Mouse (Mus musculus): ENCODE data around the gene Ttc4. TPM values are rescaled to one million over a fixed set of nuclear protein-coding genes. Genes with fewer than 3 reads are reported as not detected.

The Ttc4 gene
- polyA plus RNA-seq (2012; rRNA removed), result 127 and 137 TPM in 2 replicates

DNA sequence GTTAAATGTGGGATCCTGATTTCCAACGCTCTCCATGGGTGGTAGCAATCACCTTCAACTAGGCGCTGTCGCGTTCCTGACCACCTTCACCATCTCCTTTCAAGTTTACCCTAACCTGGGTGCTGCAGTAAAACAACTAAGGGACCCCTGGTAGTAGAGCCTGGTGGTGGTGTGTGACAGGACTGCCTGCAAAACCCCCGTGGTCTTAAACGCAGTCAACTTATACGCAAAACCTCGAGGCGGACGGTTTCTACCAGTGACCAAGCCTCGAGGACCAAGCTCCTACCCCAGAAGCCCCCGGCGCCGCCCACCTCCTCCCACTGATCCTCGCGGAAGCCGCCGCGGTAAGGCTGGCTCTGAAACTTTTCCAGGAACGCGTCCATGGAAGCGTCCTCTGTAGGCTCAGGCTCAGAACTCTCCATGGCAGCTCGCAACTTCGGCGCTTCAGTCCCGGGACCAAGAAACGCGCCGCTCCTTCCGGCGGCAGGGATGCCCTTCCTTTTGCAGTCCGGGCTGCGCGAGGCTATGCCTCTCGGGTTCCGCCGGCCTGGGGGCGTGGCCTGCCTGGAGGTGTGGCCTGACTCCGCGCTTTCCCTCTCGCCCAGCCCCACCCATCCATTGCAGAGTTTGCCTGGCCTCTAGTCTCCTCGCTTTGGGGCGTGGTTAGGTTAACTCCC is at the start of gene Ttc4:
Ttc4 (minus strand) TSS at position 503 of the 677 bp plus-strand sequence.
- H3K4me1 ChIP-seq (ENCODE audit: control insufficient read depth, insufficient read depth, low read length), result peaks cover 3% of the 10 kb centered on the region; the same call in 1 of the 2 replicates
- H3K27ac ChIP-seq (ENCODE audit: insufficient read depth, low read length), result no peak within 1 kb of the TSS
- H3K4me3 ChIP-seq (replicated peaks; ENCODE audit: insufficient read depth, low read depth, low read length), result peak within 1 kb of the TSS; percentile 82
- WGBS, result under 1% methylated on average over 43 of the region's 43 CpGs
- DNase-seq, result peak; percentile 83 to 88
- peak; percentile 78; the same call in 1 of the 2 replicates for TF ChIP-seq POLR2A (IDR thresholded peaks at IDR 0.05; ENCODE audit: borderline replicate concordance, insufficient read depth, low read length)
- TF ChIP-seq CTCF (IDR thresholded peaks at IDR 0.05; ENCODE audit: borderline replicate concordance, insufficient read depth, low read depth, low read length), result no peak
- H3K27me3 ChIP-seq (ENCODE audit: control insufficient read depth, insufficient read depth, low read length), result no peaks in the 10 kb centered on the region

GRCm38 (mm10) chr4:106720631-106721030 is 41.9 kb upstream of the Ttc4 start:
- Histone ChIP-seq H3K27me3 (ENCODE audit: control insufficient read depth, insufficient read depth, low read length) (no peaks in the 10 kb centered on the region), H3K4me3 (replicated peaks; ENCODE audit: insufficient read depth, low read depth, low read length) (no peak overlapping the region), H3K27ac (ENCODE audit: insufficient read depth, low read length) (no peak overlapping the region), H3K4me1 (ENCODE audit: control insufficient read depth, insufficient read depth, low read length) (peaks cover 5% of the 10 kb centered on the region; the same call in 1 of the 2 replicates)
- 12% methylated on average over 4 of the region's 4 CpGs for WGBS
- DNase-seq, result peak; percentile 61
- TF ChIP-seq POLR2A (IDR thresholded peaks at IDR 0.05; ENCODE audit: borderline replicate concordance, insufficient read depth, low read length) (no peak), CTCF (IDR thresholded peaks at IDR 0.05; ENCODE audit: borderline replicate concordance, insufficient read depth, low read depth, low read length) (no peak)

DNA sequence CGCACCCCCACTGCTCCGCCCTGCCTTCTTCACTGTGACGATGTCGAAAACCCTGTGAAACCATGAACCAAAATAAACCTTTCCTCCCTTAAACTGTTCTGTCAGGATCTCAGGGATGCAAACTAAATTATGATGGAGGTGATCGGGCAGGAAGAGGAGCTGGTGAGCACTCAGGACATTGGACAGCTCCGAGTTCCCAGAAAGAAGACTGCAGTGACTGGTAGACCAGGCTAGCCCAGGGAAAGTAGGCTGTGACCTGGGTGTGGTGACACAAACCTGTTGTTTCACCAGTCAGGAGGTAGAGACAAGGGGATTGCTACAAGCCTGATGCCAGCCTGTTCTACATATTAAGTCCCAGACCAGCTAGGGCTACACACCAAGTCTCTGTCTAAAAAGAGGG is 34.9 kb upstream of the Ttc4 start:
- H3K27me3 ChIP-seq (ENCODE audit: control insufficient read depth, insufficient read depth, low read length), result no peaks in the 10 kb centered on the region
- H3K27ac ChIP-seq (ENCODE audit: insufficient read depth, low read length), result no peak overlapping the region
- TF ChIP-seq CTCF (IDR thresholded peaks at IDR 0.05; ENCODE audit: borderline replicate concordance, insufficient read depth, low read depth, low read length), result no peak
- no peak for TF ChIP-seq POLR2A (IDR thresholded peaks at IDR 0.05; ENCODE audit: borderline replicate concordance, insufficient read depth, low read length)
- H3K4me3 ChIP-seq (replicated peaks; ENCODE audit: insufficient read depth, low read depth, low read length), result no peak overlapping the region
- WGBS, result 94% methylated on average over 6 of the region's 6 CpGs
- H3K4me1 ChIP-seq (ENCODE audit: control insufficient read depth, insufficient read depth, low read length), result peaks cover 3% of the 10 kb centered on the region
- no peak for DNase-seq

- TF ChIP-seq POLR2A (IDR thresholded peaks at IDR 0.05; ENCODE audit: borderline replicate concordance, insufficient read depth, low read length), result no peak
- peak; percentile 97 for TF ChIP-seq CTCF (IDR thresholded peaks at IDR 0.05; ENCODE audit: borderline replicate concordance, insufficient read depth, low read depth, low read length)
- peak; percentile 64 to 83 for DNase-seq
- Histone ChIP-seq H3K27me3 (ENCODE audit: control insufficient read depth, insufficient read depth, low read length) (no peaks in the 10 kb centered on the region), H3K4me3 (replicated peaks; ENCODE audit: insufficient read depth, low read depth, low read length) (no peak overlapping the region), H3K27ac (ENCODE audit: insufficient read depth, low read length) (no peak overlapping the region), H3K4me1 (ENCODE audit: control insufficient read depth, insufficient read depth, low read length) (peaks cover 13% of the 10 kb centered on the region)
- WGBS, result 1% methylated on average over 8 of the region's 8 CpGs
Measured at GRCm38 (mm10) chr4:106708408-106708807, 29.7 kb upstream of the Ttc4 start.

DNA sequence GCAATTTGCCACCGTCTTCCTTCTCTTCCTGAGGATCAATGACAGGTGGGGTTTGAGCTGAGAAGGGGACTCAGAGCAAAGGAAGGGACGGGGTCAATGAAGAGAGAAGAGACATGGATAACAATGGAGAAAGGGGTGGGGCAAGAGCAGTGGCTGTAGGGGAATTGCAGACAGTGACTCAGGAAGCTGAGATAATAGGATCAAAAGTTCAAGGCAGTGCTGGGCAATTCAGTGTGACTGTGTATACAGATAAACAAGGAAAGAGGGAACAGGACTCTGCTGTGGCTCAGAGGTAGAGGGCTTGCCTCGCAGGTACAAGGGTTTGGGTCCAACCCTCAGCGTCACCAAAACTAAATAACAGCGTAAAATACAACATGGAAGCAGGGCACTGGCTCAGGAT is 29.2 kb upstream of the Ttc4 start:
- no peak overlapping the region for H3K4me3 ChIP-seq (replicated peaks; ENCODE audit: insufficient read depth, low read depth, low read length)
- H3K27ac ChIP-seq (ENCODE audit: insufficient read depth, low read length), result no peak overlapping the region
- H3K4me1 ChIP-seq (ENCODE audit: control insufficient read depth, insufficient read depth, low read length), result peaks cover 13% of the 10 kb centered on the region
- no peak for TF ChIP-seq POLR2A (IDR thresholded peaks at IDR 0.05; ENCODE audit: borderline replicate concordance, insufficient read depth, low read length)
- no peak for TF ChIP-seq CTCF (IDR thresholded peaks at IDR 0.05; ENCODE audit: borderline replicate concordance, insufficient read depth, low read depth, low read length)
- no peak for DNase-seq
- H3K27me3 ChIP-seq (ENCODE audit: control insufficient read depth, insufficient read depth, low read length), result no peaks in the 10 kb centered on the region
- 42% methylated on average over 5 of the region's 5 CpGs for WGBS

DNA sequence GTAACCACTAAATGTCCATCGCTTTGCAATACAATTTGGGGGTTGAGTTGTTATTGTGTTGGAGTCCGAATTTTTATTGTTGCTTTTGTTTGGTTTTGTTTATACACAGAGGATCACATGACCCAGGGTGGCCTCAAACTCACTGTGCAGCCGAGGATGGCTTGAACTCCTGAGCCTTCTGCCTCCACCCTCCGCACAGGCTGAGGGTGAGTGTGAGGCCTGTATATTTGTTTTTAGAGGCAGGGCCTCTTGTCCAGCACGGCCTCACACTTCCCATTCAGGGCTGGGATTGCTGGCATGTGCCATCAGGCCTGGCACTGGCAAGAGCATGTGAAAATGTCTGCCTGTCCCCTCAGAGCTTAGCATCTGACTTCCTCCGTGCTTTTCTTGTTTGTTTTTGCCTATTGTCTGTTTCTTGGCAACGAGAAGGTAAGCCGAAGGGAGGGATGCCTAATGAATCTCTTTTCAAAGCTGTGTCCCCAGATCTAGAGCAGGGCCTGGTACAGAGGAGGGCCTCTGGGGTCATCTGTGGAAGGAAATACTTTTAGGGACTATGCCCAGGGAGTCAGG is 26.4 kb upstream of the Ttc4 start:
- peaks cover 10% of the 10 kb centered on the region for H3K4me1 ChIP-seq (ENCODE audit: control insufficient read depth, insufficient read depth, low read length)
- H3K27me3 ChIP-seq (ENCODE audit: control insufficient read depth, insufficient read depth, low read length), result no peaks in the 10 kb centered on the region
- no peak for DNase-seq
- 52% methylated on average over 8 of the region's 8 CpGs for WGBS
- H3K4me3 ChIP-seq (replicated peaks; ENCODE audit: insufficient read depth, low read depth, low read length), result no peak overlapping the region
- no peak overlapping the region for H3K27ac ChIP-seq (ENCODE audit: insufficient read depth, low read length)
- TF ChIP-seq POLR2A (IDR thresholded peaks at IDR 0.05; ENCODE audit: borderline replicate concordance, insufficient read depth, low read length), result no peak
- TF ChIP-seq CTCF (IDR thresholded peaks at IDR 0.05; ENCODE audit: borderline replicate concordance, insufficient read depth, low read depth, low read length), result no peak

DNA sequence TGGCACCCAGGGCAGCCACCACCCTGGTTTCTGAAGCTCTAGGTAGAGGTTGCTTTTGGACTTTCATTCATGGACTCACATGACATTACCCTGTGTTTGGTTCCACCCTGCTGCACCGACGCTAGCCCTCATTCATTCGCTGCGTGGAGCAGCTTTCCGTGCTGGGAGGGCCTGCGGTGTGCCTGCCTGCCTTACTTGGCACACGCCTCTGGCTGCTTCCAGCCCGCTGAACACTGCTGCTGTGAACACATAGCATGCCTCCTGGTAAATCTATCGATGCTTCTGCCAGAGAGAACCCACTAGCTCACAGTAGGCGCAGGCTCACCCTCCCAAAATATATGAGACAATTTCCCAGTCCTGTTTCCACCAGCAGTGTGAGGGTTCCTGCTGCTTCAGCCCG is 25.7 kb upstream of the Ttc4 start:
- whole genome bisulfite sequencing, result 6% methylated on average over 11 of the region's 11 CpGs
- no peak overlapping the region for H3K4me3 ChIP-seq (replicated peaks; ENCODE audit: insufficient read depth, low read depth, low read length)
- DNase-seq, result peak; percentile 53 to 58
- no peaks in the 10 kb centered on the region for H3K27me3 ChIP-seq (ENCODE audit: control insufficient read depth, insufficient read depth, low read length)
- H3K27ac ChIP-seq (ENCODE audit: insufficient read depth, low read length), result no peak overlapping the region
- TF ChIP-seq POLR2A (IDR thresholded peaks at IDR 0.05; ENCODE audit: borderline replicate concordance, insufficient read depth, low read length) (no peak), CTCF (IDR thresholded peaks at IDR 0.05; ENCODE audit: borderline replicate concordance, insufficient read depth, low read depth, low read length) (no peak)
- peaks cover 10% of the 10 kb centered on the region for H3K4me1 ChIP-seq (ENCODE audit: control insufficient read depth, insufficient read depth, low read length)

GRCm38 (mm10) chr4:106703956-106704355 is 25.2 kb upstream of the Ttc4 start:
- Histone ChIP-seq H3K4me1 (ENCODE audit: control insufficient read depth, insufficient read depth, low read length) (peaks cover 10% of the 10 kb centered on the region), H3K27me3 (ENCODE audit: control insufficient read depth, insufficient read depth, low read length) (no peaks in the 10 kb centered on the region), H3K4me3 (replicated peaks; ENCODE audit: insufficient read depth, low read depth, low read length) (no peak overlapping the region), H3K27ac (ENCODE audit: insufficient read depth, low read length) (no peak overlapping the region)
- TF ChIP-seq CTCF (IDR thresholded peaks at IDR 0.05; ENCODE audit: borderline replicate concordance, insufficient read depth, low read depth, low read length) (no peak), POLR2A (IDR thresholded peaks at IDR 0.05; ENCODE audit: borderline replicate concordance, insufficient read depth, low read length) (no peak)
- peak in 1 of 2 experiments; percentile 27 for DNase-seq
- 46% methylated on average over 10 of the region's 10 CpGs for WGBS
